Mouse (Mus musculus) heart, embryonic 13.5 days (tissue): Measurements from ENCODE around the gene Commd7. TPM values are rescaled to one million over a fixed set of nuclear protein-coding genes. Genes with fewer than 3 reads are reported as not detected.

ENCODE experiments used
- ATAC-seq: fragments of 200-750 bp; cut with Nextera tagmentation; 2 replicates; pipeline ENCODE4 v1.8.0; 2017; ENCODE audit warnings: moderate TSS enrichment; ENCODE audit not compliant: insufficient number of reproducible peaks, low FRiP score, low TSS enrichment; ENCODE audit errors: extremely low read depth
- H3K27ac ChIP-seq: fragments of 300-500 bp; sonication (generic); replicated peaks from 2 replicates; pipeline ENCODE4 v1.5.1; 2015; ENCODE audit warnings: moderate library complexity, mild to moderate bottlenecking, inconsistent platforms
- H3K27me3 ChIP-seq: fragments of 300-500 bp; sonication (generic); replicated peaks from 2 replicates; pipeline ENCODE4 v1.6.1; 2015; ENCODE audit warnings: mild to moderate bottlenecking, inconsistent platforms
- H3K36me3 ChIP-seq: fragments of 300-500 bp; sonication (generic); 2 replicates; pipeline ENCODE4 v1.6.1; 2015; ENCODE audit warnings: mild to moderate bottlenecking, inconsistent platforms
- H3K4me1 ChIP-seq: fragments of 300-500 bp; sonication (generic); 2 replicates; pipeline ENCODE4 v1.6.1; 2015; ENCODE audit warnings: inconsistent platforms
- H3K4me2 ChIP-seq: fragments of 300-500 bp; sonication (generic); 2 replicates; pipeline ENCODE4 v1.6.1; 2015; ENCODE audit warnings: inconsistent platforms, mild to moderate bottlenecking, moderate library complexity
- H3K4me3 ChIP-seq: fragments of 300-500 bp; sonication (generic); 2 replicates; pipeline ENCODE4 v1.5.1; 2015; ENCODE audit warnings: moderate library complexity, mild to moderate bottlenecking, inconsistent platforms
- H3K9ac ChIP-seq: fragments of 300-500 bp; sonication (generic); 2 replicates; pipeline ENCODE4 v1.6.1; 2015; ENCODE audit warnings: inconsistent platforms, mild to moderate bottlenecking, moderate library complexity
- H3K9me3 ChIP-seq: fragments of 300-500 bp; sonication (generic); 2 replicates; pipeline ENCODE4 v1.6.1; 2016; ENCODE audit warnings: inconsistent platforms
- WGBS: fragments of 180-500 bp; shearing (Covaris S2); methylation state at CpG from one replicate; pipeline ENCODE4 v1.1.7; 2015; ENCODE audit warnings: mixed read lengths; 5-methylcytosine and 5-hydroxymethylcytosine counted together
- polyA plus RNA-seq: library from polyadenylated mRNA; unstranded; fragments of >200 nt; fragmentation: Nextera tagmentation; extraction: Ambion mirVana; gene quantifications from 2 replicates; pipeline ENCODE4 v1.2.1, GENCODE M21; 2015

Commd7 gene
- polyA plus RNA-seq, 1 experiment from 2014 or later: 55.1 TPM

DNA sequence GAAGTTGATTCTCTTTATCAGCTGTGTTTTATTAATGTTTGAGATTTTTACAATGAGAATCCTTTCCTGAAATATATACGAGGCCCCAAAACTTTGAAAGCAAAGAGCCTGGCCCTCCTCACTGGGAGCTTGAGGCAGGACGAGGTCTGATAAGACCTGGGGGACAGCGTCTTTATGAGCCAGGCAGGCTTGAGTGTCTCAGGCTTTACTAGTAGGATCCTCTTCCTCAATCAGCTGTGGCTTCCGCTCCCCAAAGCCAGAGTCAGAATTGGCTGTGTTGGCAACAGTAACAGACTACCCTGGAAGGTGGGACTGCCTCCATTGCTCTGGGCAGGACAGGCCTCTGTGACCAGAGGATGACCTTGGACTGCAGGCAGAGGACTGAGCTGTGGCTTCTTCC lies 64.6 kb downstream of the Commd7 start:
- no peak; the same call in 1 of the 2 replicates for ATAC-seq
- Histone ChIP-seq H3K9me3 (no peaks in the 10 kb centered on the region), H3K36me3 (no peaks in the 10 kb centered on the region), H3K4me1 (peaks cover 7% of the 10 kb centered on the region), H3K27me3 (no peaks in the 10 kb centered on the region), H3K27ac (no peak overlapping the region), H3K4me3 (no peak overlapping the region), H3K4me2 (no peak overlapping the region), H3K9ac (no peak overlapping the region)
- WGBS: 31% methylated on average over 4 of the region's 4 CpGs

Other genes starting within 250 kb of the Commd7 start
- not detected in 2 replicates for gene 4930404H24Rik, start 140.0 kb downstream of the Commd7 start, polyA plus RNA-seq
- gene Nol4l, start 102.8 kb downstream of the Commd7 start, polyA plus RNA-seq: 10.5 and 11.0 TPM in 2 replicates
- gene Dnmt3b, start 16.7 kb upstream of the Commd7 start, polyA plus RNA-seq: 5.0 and 5.3 TPM in 2 replicates
- gene Dnmt3c, start 63.9 kb upstream of the Commd7 start, polyA plus RNA-seq: not detected in 2 replicates
- gene Mapre1, start 108.5 kb upstream of the Commd7 start, polyA plus RNA-seq: 232 and 254 TPM in 2 replicates
- gene Efcab8, start 147.2 kb upstream of the Commd7 start, polyA plus RNA-seq: not detected in 2 replicates
- gene Sun5, start 238.3 kb upstream of the Commd7 start, polyA plus RNA-seq: not detected in 2 replicates
- gene Bpifb2, start 242.3 kb upstream of the Commd7 start, polyA plus RNA-seq: 0.11 TPM in 1 of 2 replicates, not detected in the other